Mouse (Mus musculus) small intestine, adult 2 months (tissue): ENCODE data around the gene Rasal2.

Experiments used
- CTCF ChIP-seq: fragments of 200-500 bp; IDR thresholded peaks from 2 replicates; pipeline ENCODE4 v1.5.1; 2012; ENCODE audit warnings: low read depth, mild to moderate bottlenecking, control low read depth, inconsistent platforms, low read length, moderate library complexity, mixed read lengths; ENCODE audit not compliant: insufficient replicate concordance, insufficient read length; ENCODE audit errors: extremely low read depth
- POLR2A ChIP-seq: fragments of 200-500 bp; IDR thresholded peaks from 2 replicates; pipeline ENCODE4 v1.6.1; 2012; ENCODE audit warnings: low read depth, mild to moderate bottlenecking, control low read depth, inconsistent platforms, low read length, moderate library complexity

GRCm38 (mm10) chr1:157092622-157093021, 319.8 kb downstream of the Rasal2 start:
- TF ChIP-seq POLR2A (no peak), CTCF (no peak)
